Mouse (Mus musculus) hematopoietic stem cell, adult 5-6 weeks (primary cell): ENCODE results near the gene Tlr9. TPM values are rescaled to one million over a fixed set of nuclear protein-coding genes. Genes with fewer than 3 reads are reported as not detected.

ENCODE experiments used
- ATAC-seq, 2 experiments: fragments of 125-278 bp in 1 of 2; replicated peaks in 1 of 2; 2 replicates each; pipeline ENCODE4 v1.8.0; 2016 to 2017; ENCODE audit warnings: inconsistent platforms in 2 of 2, mild to moderate bottlenecking in 2 of 2, moderate number of reproducible peaks in 2 of 2, low read depth in 1 of 2, moderate TSS enrichment in 1 of 2; ENCODE audit not compliant: low FRiP score in 2 of 2, poor library complexity in 2 of 2, severe bottlenecking in 2 of 2, insufficient read depth in 1 of 2, low TSS enrichment in 1 of 2
- total RNA-seq: library from RNA; stranded (forward); fragments of 172-1452, 232-1000 nt; gene quantifications from 2 replicates; pipeline ENCODE4 v1.2.3, GENCODE M21; 2017

Gene Tlr9
- total RNA-seq, 1 experiment from 2014 or later = 0.84 TPM

DNA sequence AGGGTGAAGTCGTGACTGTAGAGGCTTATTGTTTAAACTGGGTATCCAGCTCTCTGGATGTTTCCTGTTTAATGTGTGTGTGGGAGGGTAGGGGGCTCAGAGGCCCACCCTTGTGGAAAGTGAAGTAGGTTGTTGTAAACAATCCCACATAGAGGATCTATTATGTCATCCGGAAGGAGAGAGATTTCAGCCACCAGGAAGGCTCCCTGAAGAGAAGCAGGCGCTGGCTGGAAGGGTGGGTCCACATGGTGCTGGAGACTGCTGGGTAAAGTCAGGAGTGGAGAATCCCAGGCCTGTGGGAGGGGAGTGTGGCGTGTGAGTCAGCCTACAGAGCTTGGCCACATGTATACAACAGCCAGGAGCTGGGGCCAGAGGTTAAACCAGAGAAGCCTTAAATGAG, 27.8 kb downstream of the Tlr9 start:
- no peak for ATAC-seq

DNA sequence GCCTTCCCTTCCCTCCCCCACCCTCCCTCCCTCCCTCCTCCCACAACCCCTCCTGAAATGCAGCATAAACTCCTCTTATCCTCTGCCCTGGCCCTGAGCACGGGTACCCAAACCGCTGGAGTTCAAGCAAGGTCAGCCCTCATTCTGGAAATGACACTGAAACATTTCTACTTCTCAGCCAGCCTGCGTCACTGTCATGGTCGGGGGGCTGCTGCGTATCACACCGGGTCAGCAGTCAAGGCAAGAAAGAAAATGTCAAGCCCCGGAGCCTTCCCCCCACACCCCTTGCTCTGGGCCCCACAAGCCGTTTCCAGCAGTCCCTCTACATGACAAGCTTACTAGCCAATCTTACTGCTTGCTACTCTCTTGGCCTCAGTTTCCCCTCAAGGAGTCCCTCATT, 28.7 kb downstream of the Tlr9 start:
- no peak for ATAC-seq

DNA sequence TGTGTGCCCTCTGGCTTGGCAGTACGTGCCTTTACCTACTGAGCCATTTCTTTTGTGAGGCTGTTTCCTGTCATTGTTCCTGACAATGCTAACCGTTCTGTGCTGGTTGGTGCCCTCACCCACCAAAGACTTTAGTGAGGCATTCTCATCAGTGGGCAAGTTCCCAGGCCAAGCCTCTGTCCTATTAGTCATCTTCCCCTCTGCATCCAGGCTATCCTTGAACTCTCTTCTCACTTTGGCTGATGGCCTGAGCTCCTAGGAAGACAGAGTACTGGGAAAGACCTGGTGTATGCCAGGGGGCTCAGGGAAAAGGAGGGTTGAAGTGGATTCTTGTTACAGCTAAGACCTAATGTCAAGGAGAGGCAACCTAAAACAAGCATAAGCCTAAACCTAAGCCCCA, 31.6 kb downstream of the Tlr9 start:
- ATAC-seq = no peak

DNA sequence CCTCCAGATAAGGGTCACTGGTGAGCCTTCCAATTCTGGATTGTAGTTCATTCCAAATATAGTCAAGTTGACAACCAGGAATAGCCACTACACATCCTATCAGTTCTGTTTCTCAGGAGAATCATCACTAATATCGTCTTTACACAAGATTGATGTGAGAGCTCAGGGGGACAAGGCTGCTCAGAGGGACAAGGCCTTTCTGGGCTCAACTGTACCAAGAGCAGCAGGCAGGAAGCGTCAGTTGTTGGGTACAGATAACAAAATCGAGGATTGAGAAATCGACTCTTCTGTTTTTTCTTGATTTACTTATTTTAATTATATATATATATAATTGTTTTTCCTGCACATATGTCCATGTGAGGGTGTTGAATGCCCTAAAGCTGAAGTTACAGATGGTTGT, 36.0 kb downstream of the Tlr9 start:
- ATAC-seq = no peak

DNA sequence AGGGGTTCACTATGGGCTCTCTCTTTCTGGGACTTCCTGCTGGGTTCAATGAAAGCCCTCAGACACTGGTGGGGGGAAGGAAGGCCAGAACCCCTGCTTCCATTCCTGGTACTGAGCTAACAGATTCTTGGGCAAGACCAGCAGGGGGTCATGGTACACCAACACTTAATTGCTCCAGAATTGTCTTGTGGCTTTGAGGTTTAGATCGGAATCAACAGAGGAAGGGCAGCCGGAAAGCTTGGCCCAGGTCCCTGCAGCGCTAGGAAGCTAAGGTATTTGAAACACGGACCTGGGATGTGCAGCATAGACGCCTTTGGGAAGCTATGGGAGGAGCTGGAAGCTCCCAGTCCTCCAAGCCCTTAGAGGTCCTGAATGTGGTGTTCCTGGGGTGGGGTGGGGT, 36.6 kb downstream of the Tlr9 start:
- peak; percentile 78 to 86 for ATAC-seq

DNA sequence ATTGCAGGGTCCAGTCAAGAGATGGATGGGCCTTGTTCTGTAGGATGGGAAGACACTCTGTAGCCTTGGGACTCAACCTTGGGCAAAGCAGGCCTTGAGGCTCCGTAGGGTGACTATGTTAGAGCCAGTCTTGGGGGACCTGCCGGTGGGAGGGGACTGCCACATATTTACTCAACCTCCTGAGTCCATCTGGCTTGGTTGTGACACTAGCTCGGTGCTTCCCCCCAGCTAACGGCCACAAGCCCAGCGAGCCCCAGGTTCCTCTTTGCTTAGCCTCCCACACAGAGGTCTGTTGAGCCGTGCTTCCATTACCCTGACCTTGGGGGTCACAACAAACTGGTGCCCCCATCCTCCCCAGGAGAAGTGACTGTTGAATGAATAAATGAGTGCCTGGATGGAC, 38.7 kb downstream of the Tlr9 start:
- ATAC-seq = peak; percentile 70 to 77

DNA sequence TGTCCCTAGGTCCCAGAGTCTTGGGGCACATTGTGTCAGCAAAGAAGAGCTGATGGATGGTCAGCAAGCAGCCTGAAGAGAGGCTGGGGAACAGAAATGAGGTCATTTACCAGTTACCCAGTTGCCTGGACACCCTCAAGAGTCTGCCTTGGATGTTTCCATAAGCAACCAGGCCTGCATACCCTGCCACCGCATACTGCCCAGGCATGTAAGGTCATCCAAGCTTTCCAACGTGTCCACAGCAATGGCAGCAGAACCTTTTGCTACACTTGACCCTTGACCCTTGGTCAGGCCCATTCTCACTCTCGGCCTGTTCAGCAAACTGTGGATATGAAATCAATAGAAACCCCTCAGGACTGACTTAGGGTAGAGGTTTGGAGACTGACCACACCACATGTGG, 39.1 kb downstream of the Tlr9 start:
- no peak for ATAC-seq

DNA sequence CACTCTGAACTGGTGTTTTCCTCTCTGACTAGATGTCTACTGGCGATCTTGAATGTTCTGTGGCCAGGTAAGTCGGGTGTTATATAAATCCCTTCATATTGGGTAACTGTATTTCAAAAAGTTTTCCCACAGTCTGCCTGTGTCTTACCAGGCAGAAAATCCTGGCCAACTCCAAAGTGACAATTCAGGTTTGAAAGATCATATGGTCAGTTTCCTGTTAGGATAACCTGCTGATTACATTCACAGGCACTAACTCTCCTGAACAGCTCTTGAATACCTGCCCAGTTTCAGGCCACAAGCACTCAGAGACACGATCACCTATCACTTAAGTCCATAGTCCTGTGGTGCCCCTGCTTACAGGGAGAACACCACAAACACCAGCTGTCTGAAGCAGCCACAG, 39.7 kb downstream of the Tlr9 start:
- ATAC-seq = no peak

DNA sequence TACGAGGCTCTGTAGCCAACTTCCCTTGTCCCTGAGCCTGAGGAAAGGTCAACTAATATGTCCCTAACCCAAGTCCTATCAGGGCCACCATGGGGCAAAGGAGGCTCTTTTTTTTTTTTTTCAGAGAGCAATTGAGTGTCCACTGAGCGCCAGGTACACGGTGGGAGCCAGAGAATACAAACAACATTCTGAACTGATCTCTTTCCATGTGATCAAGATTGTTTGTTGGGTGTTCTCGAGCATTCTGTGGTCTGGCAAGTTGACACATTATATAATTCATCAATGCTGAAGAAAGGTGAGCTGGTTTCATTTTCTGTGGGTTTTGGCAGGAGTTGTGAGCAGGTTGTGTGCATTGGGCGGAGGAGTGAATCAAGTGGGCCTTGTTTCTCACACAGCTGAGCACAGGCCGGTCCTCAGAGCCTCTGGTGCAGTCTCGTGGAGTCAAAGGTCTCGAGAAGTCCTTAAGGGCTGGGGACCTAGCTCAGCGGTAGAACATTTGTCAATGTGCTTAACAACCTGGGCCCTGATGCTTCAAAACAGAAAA, 41.1 kb downstream of the Tlr9 start:
- no peak for ATAC-seq

DNA sequence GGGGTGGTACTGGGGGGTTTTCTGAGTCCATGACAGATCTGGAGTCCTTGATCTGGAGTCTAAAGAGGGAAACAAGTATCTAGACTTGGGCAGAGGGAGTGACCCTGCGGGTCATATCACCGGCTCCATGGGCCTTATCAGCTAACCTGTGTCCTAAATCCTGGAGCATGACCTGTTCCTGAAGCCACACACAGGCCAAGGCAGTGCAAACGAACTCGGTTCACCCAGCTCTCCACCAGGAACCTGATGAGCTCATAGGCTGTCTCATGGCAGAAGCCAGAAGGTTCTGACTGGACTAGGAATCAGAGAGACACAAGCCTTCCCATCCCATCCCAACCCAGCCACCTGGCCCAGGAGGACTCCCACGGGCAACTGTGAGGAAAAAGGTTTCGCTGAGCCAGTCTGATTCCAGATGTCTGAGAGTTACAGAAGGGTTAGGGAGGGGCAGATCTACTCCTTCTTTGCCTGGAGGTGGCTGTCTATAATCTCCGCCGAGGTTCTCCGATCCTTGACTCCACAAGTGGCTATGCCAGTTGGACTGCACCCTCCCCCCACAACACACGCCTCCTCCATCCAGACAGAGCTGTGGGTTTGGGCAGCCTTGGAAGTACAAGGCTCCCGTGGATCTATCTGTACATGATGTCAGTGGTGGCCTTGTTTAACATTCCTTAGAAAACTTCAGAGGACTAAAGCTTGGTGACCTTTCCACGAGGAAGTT, 43.1 kb downstream of the Tlr9 start:
- ATAC-seq = no peak

DNA sequence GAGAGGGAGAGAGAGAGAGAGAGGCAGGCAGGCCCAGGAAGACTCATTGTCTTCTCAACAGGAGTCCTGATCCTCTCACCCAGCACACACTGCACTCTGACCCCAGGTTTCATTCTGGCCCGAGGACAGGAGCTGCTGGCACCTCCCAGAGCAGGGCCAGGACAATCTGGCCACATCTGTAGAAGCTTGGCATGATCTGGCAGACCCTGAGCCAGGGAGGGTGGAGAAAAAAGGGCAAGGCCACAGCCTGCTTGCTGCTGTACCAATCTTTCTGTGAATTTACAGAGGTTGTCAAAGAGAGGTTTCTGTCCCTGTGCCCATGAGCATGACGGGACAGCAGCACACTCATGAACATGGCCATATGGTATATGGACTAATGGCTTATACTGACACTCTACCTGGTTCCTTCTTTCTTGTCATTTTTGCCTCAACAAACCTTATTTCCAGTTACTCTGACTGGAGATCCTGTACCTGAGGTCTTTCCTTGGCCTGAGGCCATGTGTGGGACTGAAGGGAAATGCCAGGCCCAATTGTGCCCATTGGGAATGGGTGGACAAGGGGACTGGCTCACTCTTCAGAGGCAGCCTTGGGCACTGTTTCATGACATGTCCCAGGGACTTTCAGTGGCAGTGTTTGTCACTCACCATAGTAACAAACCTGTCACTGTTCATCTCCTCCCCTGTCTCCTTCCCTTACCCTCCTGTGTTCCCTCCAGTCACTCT, 44.7 kb downstream of the Tlr9 start:
- no peak for ATAC-seq

DNA sequence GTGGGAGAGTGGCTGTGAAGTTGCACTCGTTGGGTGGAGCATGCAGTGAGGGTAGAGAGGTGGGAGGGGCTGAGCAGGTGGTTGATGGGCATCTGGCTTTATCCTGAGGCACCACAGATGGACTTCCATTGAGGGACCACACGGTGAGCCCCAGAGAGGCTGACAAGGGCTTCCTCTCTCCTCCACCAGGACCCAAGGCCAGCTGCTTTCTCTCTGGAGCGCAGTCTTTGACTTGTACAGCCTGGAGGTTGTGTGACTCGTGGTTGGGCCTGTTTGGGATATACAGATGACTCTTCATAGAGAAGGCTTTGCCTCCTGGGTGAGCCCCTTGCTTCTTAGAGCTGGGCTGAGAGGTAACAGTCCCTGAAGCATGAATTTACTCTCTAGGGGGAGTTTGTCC, 46.0 kb downstream of the Tlr9 start:
- ATAC-seq = no peak

DNA sequence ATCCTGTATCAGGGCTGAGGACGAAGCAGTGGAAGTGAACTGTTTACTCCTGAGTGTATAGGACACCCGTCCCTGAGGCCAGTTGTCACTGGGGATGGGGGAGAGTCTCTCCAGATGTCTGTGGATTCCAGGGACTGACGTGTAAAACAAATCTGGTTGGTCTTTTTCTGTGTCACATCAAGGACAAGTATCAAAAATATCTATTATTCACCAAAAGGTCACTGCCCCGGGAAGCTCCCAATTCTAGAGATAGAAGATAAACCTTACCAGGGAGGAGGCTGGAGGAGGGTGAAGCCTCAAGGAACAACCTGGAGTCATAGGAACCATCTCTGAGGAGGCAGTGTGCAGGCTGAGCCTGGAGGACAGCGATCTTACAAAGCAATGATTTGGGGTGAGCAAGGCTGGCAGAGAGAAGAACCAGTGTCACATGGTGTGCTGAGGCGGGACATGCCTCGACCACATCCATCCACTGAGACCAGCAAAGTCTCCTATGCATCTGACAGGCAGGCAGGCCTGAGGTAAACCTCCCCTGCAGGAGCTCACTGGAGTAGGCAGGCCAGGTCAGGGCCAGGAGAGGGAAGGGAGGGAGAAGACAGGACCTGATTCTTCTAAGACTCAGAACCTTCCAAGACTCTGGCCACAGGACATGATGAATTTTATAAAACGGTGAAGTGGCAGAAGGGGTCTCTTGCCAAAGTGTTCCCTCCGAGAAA, 46.8 kb downstream of the Tlr9 start:
- no peak for ATAC-seq

DNA sequence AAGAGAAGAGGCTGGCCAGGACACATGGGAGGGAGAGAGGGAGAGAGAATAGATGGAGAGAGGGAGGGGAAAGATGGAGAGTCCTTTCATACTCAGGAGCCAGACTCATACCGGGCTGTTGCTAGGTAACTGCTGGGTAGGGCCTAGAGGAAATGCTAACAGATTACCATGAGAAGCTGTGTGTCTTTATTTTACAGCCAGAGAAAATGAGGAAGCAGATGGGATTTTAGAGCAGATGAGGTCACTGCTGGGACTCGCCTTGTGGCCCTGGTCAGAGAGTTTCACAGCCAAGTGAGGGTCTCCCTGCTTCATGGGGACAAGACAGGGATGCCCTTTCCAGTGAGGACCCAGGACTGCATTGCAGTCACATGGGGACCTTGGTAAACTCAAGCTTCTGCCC, 47.5 kb downstream of the Tlr9 start:
- ATAC-seq = peak; percentile 79 to 82

DNA sequence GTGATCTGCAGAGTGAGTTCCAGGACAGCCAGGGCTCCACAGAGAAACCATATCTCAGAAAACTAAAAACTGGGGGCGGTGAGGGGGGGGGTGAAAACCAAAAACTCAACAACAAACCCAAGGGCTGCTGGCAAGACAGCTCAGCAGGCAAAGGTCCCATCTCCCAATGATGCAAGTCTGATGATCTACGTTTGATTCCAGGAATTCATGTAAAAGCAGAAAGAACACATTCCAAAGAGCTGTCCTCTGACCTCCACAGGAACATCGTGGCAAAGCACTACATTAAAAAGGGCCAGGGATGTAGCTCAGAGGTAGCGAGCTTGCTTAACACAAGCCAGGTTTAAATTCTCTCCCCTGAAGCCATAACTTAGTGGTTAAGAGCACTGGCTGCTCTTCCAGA, 48.3 kb downstream of the Tlr9 start:
- no peak for ATAC-seq

DNA sequence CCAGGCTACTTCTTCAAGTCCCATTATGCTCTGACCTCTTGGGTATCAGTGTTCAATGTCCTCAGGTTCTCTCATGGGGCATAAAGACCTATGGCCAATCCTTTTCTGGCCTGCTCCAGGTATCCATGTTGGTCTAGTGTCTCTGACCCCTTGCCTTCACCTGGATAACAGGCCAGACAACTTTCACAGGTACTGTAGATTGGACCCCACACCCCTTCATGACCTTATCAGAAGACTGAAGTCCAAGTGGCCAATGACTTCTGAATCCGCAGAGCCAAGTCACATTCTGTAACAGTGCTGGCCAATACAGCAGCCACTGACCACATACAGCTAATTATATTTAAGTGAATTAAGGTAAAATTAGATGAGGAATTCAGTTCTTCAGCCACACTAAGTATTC, 49.9 kb downstream of the Tlr9 start:
- ATAC-seq = no peak

DNA sequence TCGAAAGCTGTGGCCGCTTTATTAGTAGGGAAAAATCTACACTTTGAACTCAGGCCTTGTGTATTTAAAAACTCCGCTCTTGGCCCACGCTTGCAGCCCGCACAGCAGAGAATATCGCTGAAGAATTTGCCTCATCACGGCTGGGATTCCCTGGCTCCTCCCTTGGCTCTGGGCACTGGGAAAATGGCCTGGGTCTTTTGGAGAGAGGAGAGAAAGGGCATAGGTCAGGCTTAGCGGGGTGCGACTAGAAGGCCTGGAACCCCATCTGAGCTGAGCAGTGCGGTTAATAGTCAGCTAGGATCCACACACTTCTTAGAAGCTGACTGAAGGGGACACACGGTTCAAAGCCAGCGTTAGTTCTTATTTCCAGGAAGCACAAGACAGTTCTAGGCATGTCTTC, 50.9 kb downstream of the Tlr9 start:
- no peak for ATAC-seq

DNA sequence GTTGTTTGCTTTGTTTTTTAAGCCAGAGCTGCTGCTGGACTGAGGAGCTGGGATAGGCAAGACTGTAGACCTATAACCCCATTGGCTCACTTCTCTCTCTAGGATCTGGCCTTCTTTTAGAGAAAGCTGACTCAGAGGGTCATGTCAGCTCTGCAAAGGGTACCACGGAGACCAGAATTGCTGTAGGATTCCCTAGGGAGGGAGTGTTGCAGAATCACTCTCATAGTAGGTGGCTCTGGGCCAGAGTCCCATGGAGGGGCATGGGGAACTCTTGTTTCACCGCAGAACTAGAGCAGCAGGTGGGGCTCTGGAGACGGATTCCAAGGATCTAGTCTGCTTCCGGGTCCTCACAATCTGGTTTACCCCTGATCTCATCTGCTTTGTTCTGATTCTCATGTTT, 51.4 kb downstream of the Tlr9 start:
- no peak for ATAC-seq
